Mouse (Mus musculus) hindbrain, embryonic 15.5 days (tissue): ENCODE measurements around the gene Abca14. TPM values are rescaled to one million over a fixed set of nuclear protein-coding genes. Genes with fewer than 3 reads are reported as not detected.

ENCODE experiments used
- polyA plus RNA-seq: library from polyadenylated mRNA; unstranded; fragments of >200 nt; fragmentation: Nextera tagmentation; extraction: Ambion mirVana; gene quantifications from 2 replicates; pipeline ENCODE4 v1.2.1, GENCODE M21; 2015

The Abca14 gene
- polyA plus RNA-seq, 1 experiment from 2014 or later: not detected

Other genes starting within 250 kb of the Abca14 start
- 0.03 TPM in 1 of 2 replicates, not detected in the other for gene Dnah3, start 108.7 kb upstream of the Abca14 start, polyA plus RNA-seq
- 14.0 and 16.2 TPM in 2 replicates for gene Tmem159, start 101.6 kb upstream of the Abca14 start, polyA plus RNA-seq
- not detected in 2 replicates for gene Zp2, start 58.7 kb upstream of the Abca14 start, polyA plus RNA-seq
- not detected in 2 replicates for gene Anks4b, start 30.1 kb upstream of the Abca14 start, polyA plus RNA-seq
- gene Crym, start 1.9 kb upstream of the Abca14 start, polyA plus RNA-seq: 10.3 and 13.1 TPM in 2 replicates
- not detected in 2 replicates for gene Abca15, start 124.7 kb downstream of the Abca14 start, polyA plus RNA-seq
- not detected in 2 replicates for gene Abca16, start 205.7 kb downstream of the Abca14 start, polyA plus RNA-seq